Mouse (Mus musculus): ENCODE data around the gene Ube2cbp.

Gene Ube2cbp

DNA sequence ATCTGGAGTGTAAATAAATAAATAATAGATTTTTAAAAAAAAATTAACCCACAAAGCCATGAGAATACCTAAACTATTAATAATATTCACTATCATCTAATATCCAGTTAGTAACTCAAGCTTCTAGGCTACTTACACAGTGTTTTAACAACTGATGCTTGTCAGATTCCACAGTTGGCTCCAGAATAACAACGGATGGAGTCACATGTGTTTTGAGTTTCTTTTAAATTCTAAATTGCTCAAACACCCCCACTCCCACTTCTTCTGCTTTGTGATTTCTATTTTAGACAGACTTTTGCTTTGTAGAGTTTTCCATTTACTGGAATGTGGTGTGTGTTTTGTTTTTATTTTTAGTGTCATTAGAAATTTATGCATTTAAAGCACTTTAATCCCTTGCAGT lies 140.0 kb downstream of the Ube2cbp start:
- DNase-seq (ENCODE audit: low spot score in 2 of 2): no peak

DNA sequence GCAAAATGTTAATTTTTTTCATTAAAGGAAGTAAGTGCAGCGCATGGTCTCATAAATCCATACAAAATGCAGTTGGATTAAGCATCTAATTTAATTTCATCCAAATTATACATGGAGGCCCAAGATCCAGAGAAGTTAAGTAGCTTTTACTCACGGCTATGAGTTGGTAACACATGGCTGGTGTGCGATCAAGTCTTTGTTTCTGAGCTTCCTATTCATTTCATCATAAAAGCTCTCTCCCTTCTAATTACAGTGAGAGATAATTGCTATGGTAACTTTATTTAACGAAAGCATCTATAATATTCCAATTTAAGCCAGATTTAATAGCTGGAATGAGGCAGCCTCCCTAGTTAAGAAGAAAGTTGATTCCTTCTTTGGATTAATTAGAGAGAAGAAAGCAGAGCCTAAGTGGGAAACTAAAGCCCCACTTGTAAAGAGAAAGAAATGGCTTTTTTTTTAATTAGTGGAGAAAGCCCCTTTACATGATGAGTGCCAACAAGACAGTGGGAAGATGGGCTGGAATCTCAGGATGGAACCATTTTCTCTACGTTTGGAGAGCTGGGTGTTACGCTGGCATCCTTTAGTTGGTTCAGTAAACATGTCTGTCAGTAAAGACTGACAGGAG lies 145.1 kb downstream of the Ube2cbp start:
- no peak for DNase-seq (ENCODE audit: low spot score in 2 of 2)

DNA sequence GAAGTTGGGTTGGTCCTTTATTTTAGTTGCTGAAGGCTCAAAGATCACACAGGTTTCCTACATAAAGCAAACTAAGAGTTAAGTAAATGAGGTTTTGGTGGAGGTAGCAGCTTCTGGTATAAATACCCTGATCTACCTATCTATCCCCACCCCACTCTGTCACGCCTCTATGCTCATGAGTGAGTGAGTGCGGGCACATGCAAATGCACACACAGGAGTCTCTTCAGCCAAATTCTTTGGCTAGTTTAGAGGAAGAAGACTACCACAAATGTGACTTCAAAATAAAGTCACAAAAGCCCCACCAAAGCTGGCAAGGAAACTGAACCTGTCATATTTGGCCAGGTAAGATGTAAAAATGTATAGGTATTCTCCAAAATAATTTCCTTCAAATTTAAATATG lies 149.1 kb downstream of the Ube2cbp start:
- DNase-seq (ENCODE audit: low spot score in 2 of 2): no peak

DNA sequence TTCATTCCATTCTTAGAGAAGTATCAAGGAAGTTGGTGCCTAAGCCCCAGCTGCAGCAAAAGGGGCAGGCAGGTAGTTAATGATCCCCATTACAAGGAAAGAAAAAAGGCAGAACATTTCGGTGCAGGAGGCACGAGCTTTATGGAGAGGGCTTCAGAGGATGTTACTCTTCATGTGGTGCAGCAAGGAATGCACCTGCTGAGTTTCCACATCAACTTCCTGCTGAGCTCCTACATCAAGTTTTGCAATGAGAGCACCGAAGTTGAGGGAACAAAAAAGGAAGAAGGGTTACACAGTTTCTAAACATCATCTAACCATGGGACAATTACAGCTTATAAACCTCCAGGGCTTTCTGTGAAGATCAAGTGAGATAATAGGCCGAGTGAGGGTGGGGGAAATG lies 156.1 kb downstream of the Ube2cbp start:
- DNase-seq (ENCODE audit: low spot score in 2 of 2): no peak

GRCm38 (mm10) chr9:86306556-86306955 lies 158.2 kb downstream of the Ube2cbp start:
- DNase-seq (ENCODE audit: low spot score in 2 of 2): no peak

- no peak for DNase-seq (ENCODE audit: low spot score in 2 of 2)
Observed at GRCm38 (mm10) chr9:86301407-86301806, 163.3 kb downstream of the Ube2cbp start.

DNA sequence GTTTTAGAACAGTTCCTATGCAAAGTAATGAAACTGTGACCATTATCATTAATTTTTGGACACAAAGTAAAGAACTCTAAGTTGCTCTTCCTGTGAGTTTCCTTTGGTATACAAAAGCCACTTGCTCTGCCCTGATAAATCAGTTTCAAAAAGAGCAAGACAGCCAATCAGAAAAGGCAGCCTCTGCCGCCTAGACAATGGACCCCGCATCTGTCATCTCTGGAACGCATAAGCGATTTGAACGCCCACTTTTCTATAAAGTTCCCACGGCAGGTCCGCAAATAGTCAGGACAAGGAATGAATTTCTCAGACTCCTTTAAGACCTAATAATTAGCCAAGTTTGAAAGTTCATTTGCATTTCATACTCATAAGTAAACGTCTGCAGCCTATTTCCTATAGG lies 166.2 kb downstream of the Ube2cbp start:
- DNase-seq (ENCODE audit: low spot score in 2 of 2): no peak

DNA sequence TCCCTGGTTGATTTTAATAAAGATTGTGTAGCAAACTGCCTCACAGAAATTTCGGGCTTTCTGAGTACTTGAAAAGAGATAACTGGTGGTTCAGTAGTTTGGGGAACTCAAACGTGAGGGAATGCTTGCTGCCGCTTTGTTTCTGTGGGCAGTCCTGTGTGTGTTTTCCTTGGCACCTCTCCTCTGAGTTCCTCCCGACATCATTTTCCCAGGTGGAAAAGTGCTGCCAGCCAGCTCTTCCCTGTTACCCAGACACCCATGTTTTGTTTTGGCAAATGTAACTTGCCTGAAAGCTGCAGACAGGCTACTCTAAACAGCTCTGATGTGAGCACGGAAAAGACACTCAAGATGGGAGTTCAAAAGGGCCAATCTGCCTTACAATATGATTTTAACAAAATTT lies 166.6 kb downstream of the Ube2cbp start:
- DNase-seq (ENCODE audit: low spot score in 2 of 2): no peak

DNA sequence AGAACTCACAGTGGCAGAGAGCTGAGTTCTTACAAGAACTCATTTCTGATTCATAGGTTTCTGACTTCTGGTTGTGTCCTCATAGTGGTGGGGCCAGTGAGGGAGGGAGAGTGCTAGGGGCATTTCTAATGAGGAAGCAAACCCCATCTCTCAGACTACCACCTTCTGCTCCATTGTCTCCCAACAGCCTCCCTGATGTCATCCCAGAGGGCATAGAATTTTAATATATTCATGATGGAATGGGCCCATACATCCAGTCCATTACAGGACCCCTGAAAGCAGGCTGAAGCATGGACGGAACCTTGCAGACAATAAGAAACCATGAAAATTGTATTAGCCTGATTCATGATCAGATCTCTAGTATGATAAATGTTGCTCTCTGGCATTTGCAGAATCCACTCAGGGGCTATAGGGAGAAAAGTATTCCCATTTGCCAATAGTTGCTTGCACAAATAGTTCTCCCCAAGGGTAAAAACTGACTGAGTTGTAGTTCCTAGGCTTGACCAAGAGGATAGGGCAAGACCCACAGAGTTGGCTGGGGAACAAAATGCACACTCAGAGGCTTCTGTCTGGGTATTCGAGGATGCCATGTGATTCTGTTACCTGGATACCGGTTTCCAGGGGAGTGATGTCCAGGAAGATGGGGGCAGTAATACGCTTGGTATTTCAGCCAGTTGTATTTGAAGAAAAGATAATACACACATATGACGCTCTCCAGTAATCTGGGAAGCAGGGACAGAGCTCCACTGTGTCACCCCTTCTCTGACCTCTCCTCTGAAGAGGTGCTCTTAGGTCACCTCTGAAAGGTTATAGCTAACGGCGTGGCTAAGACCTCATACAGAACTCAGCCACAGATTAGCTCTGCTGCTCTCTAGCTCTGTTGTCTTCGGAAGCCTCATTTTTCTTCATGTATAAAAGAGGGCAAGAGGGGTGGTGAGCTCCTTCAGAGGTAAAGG lies 167.8 kb downstream of the Ube2cbp start:
- DNase-seq (ENCODE audit: low spot score in 2 of 2): no peak

DNA sequence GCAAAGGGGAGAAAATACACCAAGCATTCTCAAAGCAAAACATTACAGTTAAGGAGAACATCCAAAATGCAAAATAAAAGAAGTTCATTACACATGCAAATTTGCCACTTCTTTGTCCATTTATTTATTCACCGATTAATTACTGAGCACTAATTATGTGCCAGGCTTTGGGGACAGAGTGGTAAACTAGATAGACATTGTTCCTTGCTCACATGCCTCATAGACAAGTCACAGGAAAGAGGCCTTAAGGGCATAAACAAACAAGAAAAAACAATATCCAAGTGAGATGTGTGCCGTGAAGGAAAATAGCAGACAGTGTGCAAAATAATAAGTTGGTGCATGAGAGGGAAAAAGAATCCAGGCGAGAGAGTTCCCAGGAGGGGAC lies 177.2 kb downstream of the Ube2cbp start:
- no peak for DNase-seq (ENCODE audit: low spot score in 2 of 2)

GRCm38 (mm10) chr9:86286830-86287569 lies 177.8 kb downstream of the Ube2cbp start:
- DNase-seq (ENCODE audit: low spot score in 2 of 2): no peak

GRCm38 (mm10) chr9:86282555-86282954 lies 182.2 kb downstream of the Ube2cbp start:
- DNase-seq (ENCODE audit: low spot score in 2 of 2): no peak

GRCm38 (mm10) chr9:86281147-86281467 lies 183.6 kb downstream of the Ube2cbp start:
- DNase-seq (ENCODE audit: low spot score in 2 of 2): no peak

DNA sequence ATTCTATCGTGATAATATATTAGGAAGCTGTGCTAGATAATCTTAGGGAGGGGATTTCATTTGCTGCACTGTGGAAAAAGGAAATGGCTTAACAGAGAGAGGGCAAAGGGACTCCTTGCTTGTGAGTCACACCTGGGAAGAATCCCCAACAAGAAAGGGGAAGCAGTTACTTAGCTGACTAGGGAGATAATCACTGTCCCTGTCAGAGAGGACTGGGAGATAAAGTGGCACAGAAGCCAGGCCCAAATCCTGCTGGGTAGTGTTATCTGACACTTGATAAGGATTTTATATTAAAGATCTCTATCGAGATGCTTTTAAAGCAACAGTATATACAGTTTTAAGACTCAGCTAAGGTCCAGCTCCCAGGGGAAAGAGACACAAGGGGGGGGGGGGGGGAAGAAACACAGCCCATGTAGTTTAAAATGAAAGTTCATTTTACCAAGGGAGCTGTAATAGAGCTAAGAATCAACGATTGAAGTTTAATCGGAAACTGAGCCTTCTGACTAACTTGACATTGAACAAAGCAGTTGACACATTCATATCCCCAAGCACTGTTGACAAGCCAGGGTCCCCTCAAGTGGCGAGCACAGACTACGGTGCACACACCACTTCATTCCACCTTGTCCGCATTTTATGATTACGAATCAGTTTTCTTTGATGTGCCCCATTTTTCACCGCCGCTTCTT lies 184.1 kb downstream of the Ube2cbp start:
- no peak for DNase-seq (ENCODE audit: low spot score in 2 of 2)

GRCm38 (mm10) chr9:86269541-86269940 lies 195.2 kb downstream of the Ube2cbp start:
- DNase-seq (ENCODE audit: low spot score in 2 of 2): no peak

- DNase-seq (ENCODE audit: low spot score in 2 of 2): no peak
Observed at GRCm38 (mm10) chr9:86266658-86267057, 198.1 kb downstream of the Ube2cbp start.
